In genomic region chr8:94199202-94199869, GRCm38 (mm10) we compare ENCODE assay signal across 9 mouse cellular contexts. TPM values are rescaled to one million over a fixed set of nuclear protein-coding genes. Genes with fewer than 3 reads are reported as not detected.
DNase-seq lines count a peak whose midpoint lies in the region; ATAC-seq lines count a peak whose summit lies in the region.
"Had no signal": no experiment of that assay in that cellular context is flagged by ENCODE, and none has a peak within 500 bp of the region (broad histone marks: within the 10 kb centered on the region; RNA-seq: fewer than 3 reads in every experiment).

No protein-coding gene starts in this region.

- peak; percentile 68; the same call in 1 of the 2 replicates for ATAC-seq in forebrain, embryonic 13.5 days
- ATAC-seq in intestine, embryonic 15.5 days = peak; percentile 47; the same call in 1 of the 2 replicates
- no peak for ATAC-seq in liver, embryonic 13.5 days (ENCODE audit: low read depth)

- no peaks in the 10 kb centered on the region for H3K9me3 ChIP-seq in forebrain, embryonic 13.5 days (replicated peaks)
- no peaks in the 10 kb centered on the region for H3K9me3 ChIP-seq in intestine, embryonic 15.5 days
- no peaks in the 10 kb centered on the region for H3K9me3 ChIP-seq in liver, embryonic 13.5 days (replicated peaks)
- H3K9me3 ChIP-seq: stomach, embryonic 15.5 days had no signal

- no peak overlapping the region for H3K4me3 ChIP-seq in forebrain, embryonic 13.5 days
- H3K4me3 ChIP-seq in intestine, embryonic 15.5 days (replicated peaks) = no peak overlapping the region
- H3K4me3 ChIP-seq in liver, embryonic 13.5 days (replicated peaks) = no peak overlapping the region
- H3K4me3 ChIP-seq: stomach, embryonic 15.5 days had no signal

- H3K27ac ChIP-seq in forebrain, embryonic 13.5 days = no peak overlapping the region
- H3K27ac ChIP-seq in intestine, embryonic 15.5 days = no peak overlapping the region
- H3K27ac ChIP-seq in liver, embryonic 13.5 days = no peak overlapping the region
- H3K27ac ChIP-seq: stomach, embryonic 15.5 days had no signal

- peak; percentile 52 for DNase-seq in urinary bladder, postnatal 14 days (ENCODE audit: low spot score)
- no peak for DNase-seq in urinary bladder, adult 2 months (ENCODE audit: low spot score)
- peak; percentile 76 for DNase-seq in c-Kit-positive CD71-negative TER-119-negative erythroid progenitor cells, embryonic 14.5 days (ENCODE audit: low read depth)
- DNase-seq in liver, embryonic 13.5 days = peak; percentile 53
- peak; percentile 43 to 62 for DNase-seq in natural killer cell, adult 2 months (ENCODE audit: low spot score in 2 of 2)
- DNase-seq in yolk sac, embryonic 10.5 days (ENCODE audit: low spot score) = peak; percentile 71

- H3K4me1 ChIP-seq in forebrain, embryonic 13.5 days = no peaks in the 10 kb centered on the region
- H3K4me1 ChIP-seq in intestine, embryonic 15.5 days (replicated peaks) = no peaks in the 10 kb centered on the region
- H3K4me1 ChIP-seq in liver, embryonic 13.5 days (replicated peaks) = peaks cover 3% of the 10 kb centered on the region; the same call in 1 of the 2 replicates

- no peak overlapping the region for H3K9ac ChIP-seq in forebrain, embryonic 13.5 days
- no peak overlapping the region for H3K9ac ChIP-seq in intestine, embryonic 15.5 days
- H3K9ac ChIP-seq in liver, embryonic 13.5 days = no peak overlapping the region
- H3K9ac ChIP-seq: stomach, embryonic 15.5 days had no signal

- no peak overlapping the region for H3K4me2 ChIP-seq in forebrain, embryonic 13.5 days
- H3K4me2 ChIP-seq in intestine, embryonic 15.5 days (replicated peaks) = no peak overlapping the region
- H3K4me2 ChIP-seq in liver, embryonic 13.5 days = no peak overlapping the region
- H3K4me2 ChIP-seq: stomach, embryonic 15.5 days had no signal

- H3K36me3 ChIP-seq in forebrain, embryonic 13.5 days (ENCODE audit: poor library complexity, severe bottlenecking) = no peaks in the 10 kb centered on the region
- H3K36me3 ChIP-seq in intestine, embryonic 15.5 days = no peaks in the 10 kb centered on the region
- H3K36me3 ChIP-seq in liver, embryonic 13.5 days = no peaks in the 10 kb centered on the region
- H3K36me3 ChIP-seq: stomach, embryonic 15.5 days had no signal

- H3K27me3 ChIP-seq in forebrain, embryonic 13.5 days = no peaks in the 10 kb centered on the region
- H3K27me3 ChIP-seq in intestine, embryonic 15.5 days (replicated peaks) = no peaks in the 10 kb centered on the region
- H3K27me3 ChIP-seq in liver, embryonic 13.5 days = peaks cover 7% of the 10 kb centered on the region; the same call in 1 of the 2 replicates
- H3K27me3 ChIP-seq: stomach, embryonic 15.5 days had no signal

- WGBS in forebrain, embryonic 13.5 days = 44% methylated on average over 10 of the region's 10 CpGs
- 44% methylated on average over 10 of the region's 10 CpGs for WGBS in intestine, embryonic 15.5 days
- 44% methylated on average over 10 of the region's 10 CpGs for WGBS in liver, embryonic 13.5 days (ENCODE audit: insufficient replicate concordance)

RNA-seq across cellular contexts. Expression of gene Nup93, which starts 15.0 kb away (rescaled TPM):
- polyA plus RNA-seq in urinary bladder, adult 2 months (2012; rRNA removed) = 32.1 and 36.8 TPM in 2 replicates
- polyA plus RNA-seq in forebrain, embryonic 13.5 days (2015; fragmentation: Nextera tagmentation; extraction: Ambion mirVana) = 83.6 and 98.8 TPM in 2 replicates
- polyA plus RNA-seq in intestine, embryonic 15.5 days (2015; fragmentation: Nextera tagmentation; extraction: Ambion mirVana) = 70.2 and 74.9 TPM in 2 replicates
- 58.7 and 65.6 TPM in 2 replicates for polyA plus RNA-seq in liver, embryonic 13.5 days (2015; fragmentation: Nextera tagmentation; extraction: Ambion mirVana)

RNA-seq across cellular contexts. Expression of gene Mt1, which starts 20.5 kb away (rescaled TPM):
- 256 and 257 TPM in 2 replicates for polyA plus RNA-seq in urinary bladder, adult 2 months (2012; rRNA removed)
- polyA plus RNA-seq in forebrain, embryonic 13.5 days (2015; fragmentation: Nextera tagmentation; extraction: Ambion mirVana) = 91.0 and 105 TPM in 2 replicates
- polyA plus RNA-seq in intestine, embryonic 15.5 days (2015; fragmentation: Nextera tagmentation; extraction: Ambion mirVana) = 2,231 and 2,526 TPM in 2 replicates
- polyA plus RNA-seq in liver, embryonic 13.5 days (2015; fragmentation: Nextera tagmentation; extraction: Ambion mirVana) = 3,562 and 4,215 TPM in 2 replicates

RNA-seq across cellular contexts. Expression of gene Mt2, which starts 26.9 kb away (rescaled TPM):
- polyA plus RNA-seq in urinary bladder, adult 2 months (2012; rRNA removed) = 100.0 and 101 TPM in 2 replicates
- polyA plus RNA-seq in forebrain, embryonic 13.5 days (2015; fragmentation: Nextera tagmentation; extraction: Ambion mirVana) = 41.0 and 48.0 TPM in 2 replicates
- 522 and 534 TPM in 2 replicates for polyA plus RNA-seq in intestine, embryonic 15.5 days (2015; fragmentation: Nextera tagmentation; extraction: Ambion mirVana)
- polyA plus RNA-seq in liver, embryonic 13.5 days (2015; fragmentation: Nextera tagmentation; extraction: Ambion mirVana) = 1,104 and 1,162 TPM in 2 replicates

RNA-seq across cellular contexts. Expression of gene Mt3, which starts 46.9 kb away (rescaled TPM):
- 1.6 and 3.5 TPM in 2 replicates for polyA plus RNA-seq in urinary bladder, adult 2 months (2012; rRNA removed)
- polyA plus RNA-seq in forebrain, embryonic 13.5 days (2015; fragmentation: Nextera tagmentation; extraction: Ambion mirVana) = 188 and 208 TPM in 2 replicates
- 4.4 and 5.6 TPM in 2 replicates for polyA plus RNA-seq in intestine, embryonic 15.5 days (2015; fragmentation: Nextera tagmentation; extraction: Ambion mirVana)
- polyA plus RNA-seq in liver, embryonic 13.5 days (2015; fragmentation: Nextera tagmentation; extraction: Ambion mirVana) = 0.45 and 0.47 TPM in 2 replicates
